Mouse (Mus musculus) cerebellum, postnatal 25 days (tissue): Measurements from ENCODE around the gene Zfp958.
A peak's percentile ranks its signal among the peaks of the same experiment; 100 is the strongest.
"Not testable (repeated sequence)": the region's sequence is repeated elsewhere in the genome, so short reads cannot be mapped to it uniquely, and the experiment has no call there.

Source experiments
- DNase-seq, 2 experiments: peaks; one replicate each; pipeline ENCODE4 v3.0.0; 2021; ENCODE audit warnings: mixed read lengths in 2 of 2

The Zfp958 gene

DNA sequence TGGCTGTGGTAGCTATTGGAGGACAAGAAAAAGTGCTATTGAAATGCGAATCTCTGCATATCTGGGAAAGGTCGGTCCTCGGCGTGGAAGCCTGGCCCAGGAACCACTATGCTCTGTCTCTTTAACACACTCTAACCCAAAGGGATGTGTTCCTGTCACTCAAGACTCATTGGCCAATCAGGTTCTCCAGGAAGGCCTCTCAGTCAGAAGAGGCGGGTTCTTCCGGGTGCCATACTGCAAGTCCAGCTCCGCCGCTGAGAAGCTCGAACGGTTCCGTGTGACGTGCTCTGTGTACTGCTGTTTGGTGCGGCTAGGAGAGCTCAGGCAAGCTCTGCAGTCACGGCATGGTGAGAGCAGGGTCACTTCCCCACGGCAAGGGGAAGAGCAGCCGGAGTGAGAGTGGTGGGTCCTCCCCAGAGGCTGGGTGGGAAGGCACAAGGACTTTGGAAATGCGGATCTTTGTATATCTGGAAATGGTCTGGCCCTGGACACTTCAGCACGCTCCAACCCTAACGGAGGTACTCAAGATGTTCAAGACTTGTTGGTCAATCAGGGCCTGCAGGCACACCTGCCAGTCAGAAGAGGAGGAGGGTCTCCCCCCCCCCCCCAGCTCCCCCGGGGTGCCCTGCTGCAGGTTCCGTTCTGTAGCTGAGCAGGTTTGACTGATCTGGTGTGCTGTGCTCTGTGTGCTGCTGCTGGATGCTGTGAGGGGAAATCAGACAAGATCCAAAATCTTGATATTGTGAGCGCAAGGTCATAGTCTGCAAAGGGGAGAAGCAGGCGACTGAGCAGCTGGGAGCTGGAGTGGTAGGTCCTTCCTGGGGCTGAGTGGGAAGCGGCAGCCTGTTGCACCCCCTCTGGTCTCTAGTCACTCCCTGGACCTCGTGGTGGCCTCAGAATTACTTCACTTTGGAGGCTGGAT, at the start of gene Zfp958:
Gene Zfp958, plus strand, starts transcription at position 236 of the 922 bp plus-strand sequence.
- DNase-seq: peak; percentile 90 to 94

DNA sequence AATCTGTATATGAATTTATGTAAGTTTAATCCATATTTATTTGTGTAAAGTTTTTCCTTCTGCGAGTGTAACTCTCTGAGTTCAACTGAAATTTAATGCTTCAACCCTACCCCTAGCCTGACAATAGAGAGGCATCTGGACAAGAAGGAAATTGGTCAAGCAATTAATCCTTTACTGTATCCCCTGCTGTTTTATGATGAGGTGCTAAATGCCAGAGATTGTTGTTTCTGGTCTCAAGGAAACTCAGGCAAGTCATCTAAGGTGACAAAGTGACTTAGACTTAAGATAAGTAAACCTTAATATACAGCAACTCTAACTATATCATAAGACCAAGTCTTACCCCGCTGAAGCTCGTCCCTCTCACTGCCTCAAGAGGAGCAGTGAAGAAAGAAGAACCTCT, 31.0 kb upstream of the Zfp958 start:
- no peak for DNase-seq

DNA sequence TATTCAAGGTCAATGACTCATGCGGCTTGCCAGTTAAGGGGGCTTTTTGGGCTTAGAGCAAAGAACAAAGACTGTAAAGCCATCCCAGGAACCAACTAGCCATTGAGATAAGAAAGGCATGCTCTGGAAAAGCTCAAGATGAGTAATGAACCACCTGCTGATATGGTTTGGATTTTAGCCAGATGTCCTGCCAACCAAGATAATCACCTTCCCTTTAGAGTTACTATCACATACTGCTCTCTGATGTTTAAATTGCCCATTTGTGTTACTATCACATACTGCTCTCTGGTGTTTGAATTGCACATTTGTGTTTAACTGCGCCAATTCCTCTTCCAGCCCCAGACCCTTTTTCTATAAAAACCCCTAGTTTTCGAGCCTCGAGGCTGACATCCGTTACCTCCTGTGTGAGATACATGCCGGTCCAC, 30.2 kb upstream of the Zfp958 start:
- DNase-seq: no peak

DNA sequence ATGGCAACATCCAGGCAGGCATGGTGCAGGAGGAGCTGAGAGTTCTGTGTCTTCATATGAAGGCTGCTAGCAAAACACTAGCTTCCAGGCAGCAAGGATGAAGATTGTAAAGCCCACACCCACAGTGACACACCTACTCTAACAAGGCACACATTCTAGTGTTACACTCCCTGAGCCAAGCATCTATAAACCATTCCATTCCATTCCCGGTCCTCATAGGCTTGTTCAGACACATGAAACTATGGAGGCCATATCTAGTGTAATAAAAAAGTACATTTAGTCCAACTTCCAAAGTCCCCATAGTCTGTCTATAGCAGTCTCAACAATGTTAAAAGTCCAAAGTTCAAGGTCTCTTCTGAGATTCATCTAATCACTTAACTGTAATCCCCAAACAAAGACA, 28.3 kb upstream of the Zfp958 start:
- DNase-seq: no peak

DNA sequence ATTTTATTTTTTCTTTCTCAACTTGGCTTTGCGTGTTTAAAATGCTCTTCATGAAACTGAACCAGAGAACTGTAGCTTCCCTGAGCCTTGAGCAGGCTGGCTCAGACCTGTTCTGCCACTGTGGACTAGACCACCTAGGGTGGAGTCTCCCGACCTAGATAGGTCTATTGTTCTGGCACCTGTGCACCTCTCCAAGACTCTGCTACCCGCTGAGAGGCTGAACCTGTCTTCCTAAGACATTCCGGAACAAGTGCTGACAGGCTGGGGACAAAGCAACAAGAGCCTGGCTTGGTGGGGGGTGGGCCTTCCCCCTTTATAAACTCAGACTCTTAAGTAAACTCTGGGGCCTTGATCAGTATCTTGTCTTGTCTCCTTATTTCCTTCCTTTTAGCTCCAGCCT, 26.6 kb upstream of the Zfp958 start:
- no peak for DNase-seq

DNA sequence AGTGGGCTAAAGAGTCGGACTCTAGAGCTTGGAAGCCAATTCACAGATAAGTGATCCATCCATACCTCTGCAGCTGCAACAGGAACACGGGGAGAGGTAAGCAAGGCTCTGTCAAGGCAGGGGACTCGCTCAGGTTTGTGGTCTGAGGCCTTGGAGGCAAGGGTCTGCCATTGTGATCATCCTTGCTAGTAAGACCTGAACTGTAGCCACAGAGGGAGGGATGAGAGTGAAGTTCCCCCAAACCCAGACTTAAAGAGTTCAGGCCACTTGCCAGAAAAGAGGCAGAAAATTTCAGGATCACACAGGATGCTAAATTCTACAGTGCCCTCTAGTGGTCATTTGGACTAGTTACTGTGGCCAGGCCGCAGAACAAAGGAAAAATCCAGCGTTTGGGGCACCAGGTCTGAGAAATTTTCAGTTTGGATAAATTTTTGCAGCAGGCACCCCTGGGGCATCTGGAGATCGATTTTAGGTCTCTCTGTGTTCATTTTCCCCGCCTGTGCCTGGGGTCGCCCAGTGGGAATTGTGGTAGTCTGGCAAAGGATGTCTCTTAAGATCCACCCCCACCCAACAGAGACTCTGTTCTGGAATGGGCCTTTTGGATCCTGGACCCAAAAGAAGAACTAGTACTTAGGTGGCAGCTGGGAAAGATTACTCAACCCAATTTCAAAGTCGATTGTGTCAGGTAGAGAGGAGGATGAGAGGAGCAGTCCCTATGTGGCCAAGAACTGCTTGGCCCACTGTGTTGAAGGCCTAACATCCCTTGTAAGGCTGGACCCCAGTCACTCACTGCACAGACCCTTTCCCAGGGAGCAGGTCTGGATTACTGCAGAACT, 24.6 kb upstream of the Zfp958 start:
- peak; percentile 40 to 43 for DNase-seq

DNA sequence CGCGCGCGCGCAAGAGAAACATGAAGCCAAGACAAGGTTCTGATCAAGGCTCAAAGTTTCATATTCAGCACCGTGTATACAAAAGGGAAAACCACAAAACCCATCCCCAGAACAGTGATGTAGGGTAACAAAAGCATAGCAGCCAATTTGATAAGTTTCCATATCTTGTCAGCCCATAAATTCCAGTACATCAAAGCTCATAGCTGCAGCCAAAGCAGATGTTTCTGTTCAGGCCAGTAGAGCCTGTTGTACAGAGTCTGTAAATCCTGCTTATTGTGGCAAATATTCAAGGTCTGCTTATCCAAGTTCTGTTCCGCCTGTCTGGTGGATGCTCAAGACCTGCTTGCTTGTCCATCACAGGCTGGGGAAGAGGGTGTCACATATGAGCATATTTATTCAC, 4.1 kb upstream of the Zfp958 start:
- DNase-seq: no peak

DNA sequence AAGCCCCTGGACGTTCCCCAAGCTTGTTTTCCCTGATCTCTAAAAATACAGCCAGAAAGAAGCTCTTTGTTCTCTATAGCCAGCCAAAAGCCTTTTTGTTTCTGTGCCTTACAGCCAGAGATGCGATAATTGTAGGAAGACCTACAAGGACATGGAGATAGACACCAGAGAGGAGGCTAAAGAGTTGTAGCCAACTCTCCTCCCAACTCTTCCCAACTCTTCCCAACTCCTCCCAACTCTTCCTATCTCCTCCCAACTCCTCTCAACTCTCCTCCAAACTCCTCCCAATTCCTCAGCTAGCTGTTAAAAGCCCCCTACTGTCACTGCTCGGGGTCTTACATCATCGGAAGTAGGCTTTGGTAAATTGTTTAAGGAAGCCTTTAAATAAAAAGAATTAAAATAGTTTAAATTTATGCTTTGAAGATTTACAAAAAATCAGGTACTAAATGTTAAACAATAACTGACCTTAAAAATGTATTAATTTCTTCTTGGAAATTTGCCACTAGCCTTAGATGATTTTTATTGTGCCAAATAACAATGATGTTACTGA, 1.3 kb upstream of the Zfp958 start:
- not testable (repeated sequence) for DNase-seq

DNA sequence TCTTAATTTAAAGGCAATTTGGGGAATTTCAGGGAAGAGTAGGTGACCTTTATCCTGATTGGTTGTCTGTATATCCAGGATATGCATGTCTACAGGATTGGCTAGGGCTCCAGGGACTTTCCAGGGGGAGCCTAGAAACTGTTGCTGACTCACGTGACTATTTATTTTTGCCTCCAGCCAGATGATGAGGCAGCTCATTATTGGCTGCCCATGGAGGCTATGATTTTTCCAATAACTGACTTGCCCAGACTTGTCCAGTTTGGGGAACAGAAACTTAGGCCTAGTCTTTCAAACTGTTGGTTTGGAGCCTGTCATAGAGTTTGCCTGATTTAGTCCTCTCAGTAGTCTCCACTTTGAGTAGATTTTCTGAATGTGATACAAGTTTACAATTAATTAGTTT, 14.4 kb downstream of the Zfp958 start:
- DNase-seq: no peak

DNA sequence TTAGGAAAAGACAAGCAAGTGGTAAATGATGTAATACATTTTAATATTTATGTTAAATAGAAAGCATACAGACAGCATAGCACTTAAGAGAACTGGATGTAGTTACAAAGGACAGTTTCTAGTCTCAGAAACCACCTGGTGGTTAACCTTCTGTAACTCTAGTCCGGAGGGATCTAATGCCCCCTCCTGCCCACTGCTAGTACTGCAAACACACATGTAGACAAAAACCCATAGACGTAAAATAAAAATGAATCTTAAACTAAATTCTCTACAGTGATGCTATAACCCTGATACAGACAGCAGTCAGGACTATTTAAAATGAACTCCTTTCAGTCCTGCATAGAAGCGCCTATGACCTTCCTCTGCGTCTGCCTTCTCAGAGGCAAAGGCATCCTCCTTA, 24.1 kb downstream of the Zfp958 start:
- no peak for DNase-seq

DNA sequence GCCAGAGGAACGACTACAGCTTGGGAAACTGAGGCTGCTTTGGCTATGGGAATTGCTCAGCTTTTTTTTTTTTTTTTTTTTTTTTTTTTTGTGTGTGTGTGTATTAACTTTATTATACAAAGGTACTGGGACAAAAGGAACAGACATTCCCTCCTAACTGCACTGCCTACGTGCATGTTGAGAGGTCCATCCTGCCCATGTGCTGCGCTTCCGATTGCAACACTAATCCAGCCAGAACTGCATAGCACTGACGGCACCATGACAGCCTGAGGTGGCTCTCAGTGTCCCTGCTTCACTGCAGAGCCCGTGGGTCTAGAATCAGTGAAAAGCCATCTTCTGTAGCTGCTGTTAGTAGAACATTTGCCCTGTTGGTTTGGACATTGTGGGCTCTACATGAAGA, 30.0 kb downstream of the Zfp958 start:
- not testable (repeated sequence) for DNase-seq

DNA sequence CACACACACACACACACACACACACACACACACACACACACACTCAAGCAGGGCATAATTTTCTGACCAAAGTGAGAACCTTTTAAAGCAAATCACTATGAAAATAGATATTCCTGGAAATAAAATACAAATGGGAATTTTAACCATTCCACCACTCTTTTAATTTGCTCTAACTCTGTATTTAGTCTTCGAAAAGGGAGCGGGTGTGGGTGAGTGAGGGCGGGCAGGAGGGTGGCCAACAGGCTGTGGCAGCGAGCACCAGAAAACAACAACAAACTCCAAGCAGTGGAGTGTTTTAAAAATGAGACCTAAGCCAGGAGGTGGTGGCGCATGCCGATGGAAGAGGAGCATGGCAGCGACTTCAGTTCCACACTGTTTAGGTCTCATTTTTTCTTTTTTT, 43.6 kb downstream of the Zfp958 start:
- peak in 1 of 2 experiments; percentile 49 for DNase-seq

DNA sequence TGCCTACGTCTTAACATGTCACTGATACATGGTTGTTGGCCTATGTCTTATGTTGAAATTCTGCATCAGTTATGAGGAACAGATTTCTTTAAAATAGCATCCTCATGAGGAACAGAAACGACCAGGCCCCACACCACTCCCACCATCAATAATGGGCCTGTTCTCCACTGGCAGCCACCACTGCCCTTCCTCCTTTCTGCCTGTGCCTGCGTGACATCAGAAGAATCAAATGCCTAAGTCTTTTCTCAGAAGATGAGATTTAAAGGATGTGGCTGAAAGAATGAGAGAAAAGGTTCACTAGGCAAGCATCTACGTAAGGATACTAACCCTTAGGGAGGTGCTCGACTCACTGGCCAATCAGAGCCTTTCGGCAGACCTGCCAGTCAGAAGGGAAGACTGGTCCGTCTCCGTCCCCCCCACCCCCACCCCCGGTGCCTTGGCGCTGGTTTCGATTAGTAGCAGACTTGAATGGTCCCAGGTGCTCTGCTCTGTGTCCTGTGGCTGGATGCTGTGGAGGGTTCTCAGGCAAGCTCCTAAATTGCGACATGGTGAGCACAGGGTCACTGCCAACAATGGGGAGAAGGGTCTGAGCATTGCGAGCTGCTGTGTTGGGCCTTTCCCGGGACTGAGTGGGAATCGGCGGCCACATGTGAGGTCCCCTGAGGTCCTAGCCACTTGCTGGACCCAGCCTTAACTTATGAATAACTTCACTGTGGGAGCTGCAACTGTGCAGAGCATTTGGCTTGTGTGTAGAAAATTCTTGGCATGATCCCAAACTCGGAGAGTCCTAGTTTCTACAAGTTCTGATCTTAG, 62.4 kb downstream of the Zfp958 start:
- DNase-seq: peak; percentile 9 to 14

DNA sequence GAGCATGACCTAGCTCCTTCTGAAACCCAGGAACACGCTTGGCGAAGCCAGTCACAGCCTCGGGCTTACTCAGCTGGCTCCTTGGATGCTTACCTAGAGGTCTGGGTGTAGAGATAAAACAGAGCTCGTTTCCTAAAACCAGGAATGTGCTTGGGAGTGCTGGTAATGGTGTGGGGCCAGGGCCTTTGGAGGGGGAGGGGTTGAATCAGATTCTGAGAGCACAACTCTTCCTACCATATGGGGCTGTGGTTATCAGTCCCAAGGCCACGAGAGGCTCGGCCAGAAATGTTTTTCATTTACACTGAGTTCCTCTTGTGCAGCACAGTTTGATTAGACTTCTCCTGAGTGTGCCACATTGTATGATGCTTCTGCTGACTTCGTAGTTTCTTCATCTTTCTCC, 63.6 kb downstream of the Zfp958 start:
- peak; percentile 11 to 17 for DNase-seq

DNA sequence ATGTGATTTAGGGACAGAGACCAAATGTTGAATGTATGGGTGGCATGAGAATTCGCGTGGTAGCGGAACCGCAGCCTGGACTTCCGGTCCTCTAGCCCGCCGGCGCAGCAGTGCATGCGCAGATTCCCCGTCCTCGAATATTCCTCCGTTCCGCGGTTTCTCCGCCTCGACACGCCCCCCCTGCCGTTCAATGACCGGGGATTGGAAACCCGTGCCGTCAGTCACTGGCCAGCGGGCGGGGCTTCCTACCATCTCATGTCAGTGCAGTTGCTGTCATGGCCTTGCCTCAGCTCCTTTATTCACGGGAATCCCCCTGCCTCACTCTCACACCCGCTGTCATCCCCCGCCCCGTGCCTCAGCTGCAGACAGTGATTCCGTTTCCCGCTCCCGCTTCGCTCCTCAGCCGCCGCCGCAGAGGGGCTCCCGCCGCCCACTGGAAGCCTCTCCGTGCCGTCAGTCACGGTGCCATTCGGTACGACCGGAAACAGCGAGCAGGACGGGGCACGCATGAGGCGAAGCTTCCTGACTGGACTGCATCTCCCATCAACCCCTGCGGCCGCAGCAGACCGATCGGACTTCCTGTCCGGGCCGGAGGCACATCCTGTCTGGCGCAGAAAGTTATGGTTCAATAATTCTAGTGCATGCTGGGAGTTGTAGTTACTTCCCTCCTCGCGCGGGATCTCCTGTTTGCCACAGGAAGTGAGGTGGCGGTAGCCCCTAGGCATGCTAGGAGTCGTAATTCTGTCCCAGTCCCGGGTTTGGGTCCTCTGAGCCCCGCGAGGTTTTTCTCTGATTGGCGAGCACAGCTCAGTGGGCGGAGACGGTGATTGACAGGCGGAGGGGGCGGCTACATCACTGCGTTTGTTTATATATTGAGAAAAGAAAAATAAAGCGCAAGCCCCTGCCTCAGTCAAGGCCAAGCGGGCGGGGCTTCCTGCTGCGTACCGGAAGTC, 64.6 kb downstream of the Zfp958 start:
- DNase-seq: peak; percentile 99 to 100

DNA sequence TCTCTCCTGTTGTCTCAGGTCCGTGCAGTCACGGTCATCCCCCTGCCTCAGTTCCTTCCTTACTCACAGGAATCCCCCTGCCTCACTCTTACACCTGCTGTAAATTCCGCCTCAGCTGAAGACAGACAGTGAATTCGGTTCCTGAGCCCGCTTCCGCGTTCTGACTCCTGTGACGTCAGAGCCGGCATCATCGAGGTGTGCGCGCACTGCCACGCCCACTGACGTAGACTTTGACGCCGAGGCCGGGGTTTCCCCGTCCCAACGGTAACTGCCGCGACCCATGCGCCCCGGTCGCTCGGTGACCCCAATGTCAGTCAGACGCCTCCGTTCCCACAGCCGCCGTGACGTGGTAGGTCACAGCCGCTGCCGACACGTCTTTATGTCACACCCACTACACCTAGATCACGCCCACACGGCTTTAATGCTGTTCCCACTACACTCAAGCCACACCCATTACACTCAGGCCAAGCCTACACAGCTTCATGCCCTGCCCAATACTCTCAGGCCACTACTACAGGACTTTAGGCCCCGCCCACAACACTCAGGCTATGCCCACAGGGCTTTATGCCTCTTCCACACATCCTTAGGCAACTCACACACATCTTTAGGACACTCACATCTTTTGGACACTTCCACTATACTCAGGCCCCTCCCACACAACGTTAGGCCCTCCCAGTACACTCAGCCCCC, 65.4 kb downstream of the Zfp958 start:
- DNase-seq: peak; percentile 93 to 96

DNA sequence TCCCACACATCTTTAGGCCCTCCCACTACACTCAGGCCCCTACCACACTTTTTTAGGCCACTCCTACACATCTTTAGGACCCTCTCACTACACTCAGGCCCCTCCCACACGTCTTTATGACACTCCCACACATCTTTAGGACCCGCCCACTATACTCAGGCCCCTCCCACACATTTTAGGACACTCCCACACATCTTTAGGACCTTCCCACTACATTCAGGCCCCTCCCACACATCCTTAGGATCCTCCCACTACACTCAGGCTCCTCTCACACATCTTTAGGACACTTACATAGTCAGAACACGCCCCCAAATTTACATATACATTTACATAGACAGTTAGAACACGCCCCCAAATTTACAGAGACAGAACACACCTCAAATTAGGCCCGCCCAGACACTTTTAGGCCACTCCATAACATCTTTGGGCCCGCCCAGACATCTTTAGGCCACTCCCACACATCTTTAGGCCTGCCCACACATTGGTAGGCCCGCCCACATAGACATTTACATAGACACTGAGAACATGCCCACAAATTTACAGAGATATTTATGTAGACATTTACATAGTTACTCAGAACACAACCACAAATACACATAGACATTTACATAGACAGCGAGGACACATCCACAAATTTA, 66.1 kb downstream of the Zfp958 start:
- DNase-seq: peak in 1 of 2 experiments; percentile 11

DNA sequence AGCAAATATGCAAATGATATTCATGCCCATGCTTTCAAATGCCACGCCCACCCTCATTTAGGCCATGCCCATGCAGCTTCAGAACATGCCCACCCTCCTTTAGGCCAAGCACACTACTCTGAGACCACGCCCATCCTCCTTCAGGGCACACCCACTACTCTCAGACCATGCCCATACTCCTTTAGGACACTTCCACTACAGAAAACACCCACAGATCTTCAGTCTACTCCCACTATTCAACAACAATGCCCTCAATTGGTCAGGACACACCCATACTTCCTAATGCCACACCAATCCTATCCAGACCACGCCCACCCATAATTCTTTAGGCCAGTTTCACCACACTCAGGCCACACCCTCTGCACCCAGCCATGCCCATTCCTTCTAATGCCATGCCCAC, 66.8 kb downstream of the Zfp958 start:
- peak in 1 of 2 experiments; percentile 4 for DNase-seq
